Mouse (Mus musculus): ENCODE data around the gene Pth1r. TPM values are rescaled to one million over a fixed set of nuclear protein-coding genes. Genes with fewer than 3 reads are reported as not detected.
A peak's percentile ranks its signal among the peaks of the same experiment; 100 is the strongest.

The Pth1r gene
- polyA plus RNA-seq, 1 experiment, result 0.12 TPM

- Histone ChIP-seq H3K36me3 (ENCODE audit: control insufficient read depth, insufficient read depth) (no peaks in the 10 kb centered on the region), H3K4me3 (ENCODE audit: insufficient read depth, poor library complexity, severe bottlenecking) (peak overlapping the region; percentile 18), H3K79me3 (ENCODE audit: low read depth) (no peaks in the 10 kb centered on the region), H3K79me2 (ENCODE audit: control insufficient read depth, insufficient read depth) (no peaks in the 10 kb centered on the region), H3K27me3 (ENCODE audit: control insufficient read depth, insufficient read depth, insufficient read length) (peaks cover 16% of the 10 kb centered on the region), H3ac (ENCODE audit: control insufficient read depth, insufficient read length, low read depth) (peak overlapping the region; percentile 6)
- TF ChIP-seq MAX (IDR thresholded peaks at IDR 0.05), result peak; percentile 21
- TF ChIP-seq CEBPB (IDR thresholded peaks at IDR 0.05; ENCODE audit: low read depth), result no peak
- TF ChIP-seq MYOG (IDR thresholded peaks at IDR 0.05; ENCODE audit: control insufficient read depth, extremely low read depth, insufficient read length), result no peak
- TF ChIP-seq MYOD1 (IDR thresholded peaks at IDR 0.05; ENCODE audit: control insufficient read depth, insufficient read length, low read depth), result peak; percentile 20
- TF ChIP-seq USF1 (IDR thresholded peaks at IDR 0.05; ENCODE audit: low read depth), result no peak
These were observed 14.3 kb downstream of the Pth1r start for GRCm38 (mm10) chr9:110732623-110733022.

GRCm38 (mm10) chr9:110731859-110732258 lies 15.1 kb downstream of the Pth1r start:
- H3ac ChIP-seq (ENCODE audit: control insufficient read depth, insufficient read length, low read depth), result no peak overlapping the region
- H3K36me3 ChIP-seq (ENCODE audit: control insufficient read depth, insufficient read depth), result no peaks in the 10 kb centered on the region
- no peaks in the 10 kb centered on the region for H3K79me3 ChIP-seq (ENCODE audit: low read depth)
- TF ChIP-seq USF1 (IDR thresholded peaks at IDR 0.05; ENCODE audit: low read depth) (no peak), FOSL1 (IDR thresholded peaks at IDR 0.05; ENCODE audit: insufficient read depth, low read length, poor library complexity, severe bottlenecking) (no peak), MAX (IDR thresholded peaks at IDR 0.05) (no peak), CEBPB (IDR thresholded peaks at IDR 0.05; ENCODE audit: low read depth) (no peak), CTCF (IDR thresholded peaks at IDR 0.05; ENCODE audit: control insufficient read depth, insufficient read depth, insufficient read length) (no peak), MYOD1 (IDR thresholded peaks at IDR 0.05; ENCODE audit: control insufficient read depth, insufficient read length, low read depth) (no peak), MYOG (IDR thresholded peaks at IDR 0.05; ENCODE audit: control insufficient read depth, extremely low read depth, insufficient read length) (no peak)
- H3K4me3 ChIP-seq (ENCODE audit: insufficient read depth, poor library complexity, severe bottlenecking), result no peak overlapping the region
- H3K79me2 ChIP-seq (ENCODE audit: control insufficient read depth, insufficient read depth), result no peaks in the 10 kb centered on the region
- H3K27me3 ChIP-seq (ENCODE audit: control insufficient read depth, insufficient read depth, insufficient read length), result peaks cover 16% of the 10 kb centered on the region

GRCm38 (mm10) chr9:110729841-110730240 lies 17.1 kb downstream of the Pth1r start:
- Histone ChIP-seq H3K4me3 (ENCODE audit: insufficient read depth, poor library complexity, severe bottlenecking) (no peak overlapping the region), H3K27me3 (ENCODE audit: control insufficient read depth, insufficient read depth, insufficient read length) (no peaks in the 10 kb centered on the region), H3ac (ENCODE audit: control insufficient read depth, insufficient read length, low read depth) (no peak overlapping the region), H3K79me2 (ENCODE audit: control insufficient read depth, insufficient read depth) (no peaks in the 10 kb centered on the region), H3K79me3 (ENCODE audit: low read depth) (no peaks in the 10 kb centered on the region), H3K36me3 (ENCODE audit: control insufficient read depth, insufficient read depth) (no peaks in the 10 kb centered on the region)
- TF ChIP-seq FOSL1 (IDR thresholded peaks at IDR 0.05; ENCODE audit: insufficient read depth, low read length, poor library complexity, severe bottlenecking) (no peak), CEBPB (IDR thresholded peaks at IDR 0.05; ENCODE audit: low read depth) (no peak), MYOD1 (IDR thresholded peaks at IDR 0.05; ENCODE audit: control insufficient read depth, insufficient read length, low read depth) (no peak), CTCF (IDR thresholded peaks at IDR 0.05; ENCODE audit: control insufficient read depth, insufficient read depth, insufficient read length) (peak; percentile 22), USF1 (IDR thresholded peaks at IDR 0.05; ENCODE audit: low read depth) (no peak)

GRCm38 (mm10) chr9:110726867-110727266 lies 20.1 kb downstream of the Pth1r start:
- Histone ChIP-seq H3K4me3 (ENCODE audit: insufficient read depth, poor library complexity, severe bottlenecking) (no peak overlapping the region), H3ac (ENCODE audit: control insufficient read depth, insufficient read length, low read depth) (no peak overlapping the region), H3K79me2 (ENCODE audit: control insufficient read depth, insufficient read depth) (no peaks in the 10 kb centered on the region), H3K36me3 (ENCODE audit: control insufficient read depth, insufficient read depth) (no peaks in the 10 kb centered on the region), H3K27me3 (ENCODE audit: control insufficient read depth, insufficient read depth, insufficient read length) (no peaks in the 10 kb centered on the region), H3K79me3 (ENCODE audit: low read depth) (no peaks in the 10 kb centered on the region)
- TF ChIP-seq CEBPB (IDR thresholded peaks at IDR 0.05; ENCODE audit: low read depth), result no peak
- no peak for TF ChIP-seq USF1 (IDR thresholded peaks at IDR 0.05; ENCODE audit: low read depth)
- TF ChIP-seq MYOD1 (IDR thresholded peaks at IDR 0.05; ENCODE audit: control insufficient read depth, insufficient read length, low read depth), result no peak

- Histone ChIP-seq H3K79me3 (ENCODE audit: low read depth) (no peaks in the 10 kb centered on the region), H3K4me3 (ENCODE audit: insufficient read depth, poor library complexity, severe bottlenecking) (no peak overlapping the region), H3ac (ENCODE audit: control insufficient read depth, insufficient read length, low read depth) (no peak overlapping the region), H3K79me2 (ENCODE audit: control insufficient read depth, insufficient read depth) (no peaks in the 10 kb centered on the region), H3K36me3 (ENCODE audit: control insufficient read depth, insufficient read depth) (no peaks in the 10 kb centered on the region), H3K27me3 (ENCODE audit: control insufficient read depth, insufficient read depth, insufficient read length) (no peaks in the 10 kb centered on the region)
- no peak for TF ChIP-seq FOSL1 (IDR thresholded peaks at IDR 0.05; ENCODE audit: insufficient read depth, low read length, poor library complexity, severe bottlenecking)
- peak; percentile 76 for TF ChIP-seq MYOD1 (IDR thresholded peaks at IDR 0.05; ENCODE audit: control insufficient read depth, insufficient read length, low read depth)
These were observed 21.2 kb downstream of the Pth1r start for GRCm38 (mm10) chr9:110725721-110726135.

- Histone ChIP-seq H3ac (ENCODE audit: control insufficient read depth, insufficient read length, low read depth) (no peak overlapping the region), H3K4me3 (ENCODE audit: insufficient read depth, poor library complexity, severe bottlenecking) (no peak overlapping the region), H3K79me3 (ENCODE audit: low read depth) (no peaks in the 10 kb centered on the region), H3K79me2 (ENCODE audit: control insufficient read depth, insufficient read depth) (no peaks in the 10 kb centered on the region), H3K27me3 (ENCODE audit: control insufficient read depth, insufficient read depth, insufficient read length) (no peaks in the 10 kb centered on the region), H3K36me3 (ENCODE audit: control insufficient read depth, insufficient read depth) (no peaks in the 10 kb centered on the region)
- no peak for TF ChIP-seq CEBPB (IDR thresholded peaks at IDR 0.05; ENCODE audit: low read depth)
- TF ChIP-seq MYOG (IDR thresholded peaks at IDR 0.05; ENCODE audit: control insufficient read depth, extremely low read depth, insufficient read length), result no peak
- no peak for TF ChIP-seq MAX (IDR thresholded peaks at IDR 0.05)
- no peak for TF ChIP-seq MYOD1 (IDR thresholded peaks at IDR 0.05; ENCODE audit: control insufficient read depth, insufficient read length, low read depth)
- no peak for TF ChIP-seq FOSL1 (IDR thresholded peaks at IDR 0.05; ENCODE audit: insufficient read depth, low read length, poor library complexity, severe bottlenecking)
These were observed 24.9 kb downstream of the Pth1r start for GRCm38 (mm10) chr9:110722060-110722459.

All from C2C12 (cell line).